Mouse (Mus musculus) olfactory bulb, adult 2 months (tissue): Measurements from ENCODE around the gene Wnk2. TPM values are rescaled to one million over a fixed set of nuclear protein-coding genes. Genes with fewer than 3 reads are reported as not detected.

ENCODE experiments used
- H3K27ac ChIP-seq: fragments of 200-500 bp; 2 replicates; pipeline ENCODE4 v1.5.1; 2012; ENCODE audit warnings: low read depth, low read length; ENCODE audit not compliant: insufficient read depth
- H3K4me1 ChIP-seq: fragments of 200-500 bp; 2 replicates; pipeline ENCODE4 v1.6.1; 2012; ENCODE audit warnings: low read length; ENCODE audit not compliant: control insufficient read depth, insufficient read depth
- H3K4me3 ChIP-seq: fragments of 200-500 bp; 2 replicates; pipeline ENCODE4 v1.5.1; 2012; ENCODE audit warnings: mild to moderate bottlenecking, low read depth, low read length, moderate library complexity; ENCODE audit not compliant: insufficient read depth
- CTCF ChIP-seq: fragments of 200-500 bp; IDR thresholded peaks from 2 replicates; pipeline ENCODE4 v1.5.1; 2012; ENCODE audit warnings: low read depth, mild to moderate bottlenecking, low read length, moderate library complexity; ENCODE audit not compliant: insufficient read depth
- POLR2A ChIP-seq: fragments of 200-500 bp; IDR thresholded peaks from 2 replicates; pipeline ENCODE4 v1.6.1; 2012; ENCODE audit warnings: mild to moderate bottlenecking, low read depth, low read length, moderate library complexity; ENCODE audit not compliant: insufficient read depth
- WGBS: fragments of 180-500 bp; shearing (Covaris S2); methylation state at CpG from one replicate; pipeline ENCODE4 v1.1.7; 2018; 5-methylcytosine and 5-hydroxymethylcytosine counted together
- polyA plus RNA-seq: library from polyadenylated mRNA; stranded (reverse); fragments of >200 nt; gene quantifications from 2 replicates; pipeline ENCODE4 v1.2.4, GENCODE M21; 2012; ENCODE audit warnings: low replicate concordance; ENCODE audit not compliant: missing spikeins, insufficient read depth, insufficient read length

The Wnk2 gene
- polyA plus RNA-seq, 1 experiment = not detected

DNA sequence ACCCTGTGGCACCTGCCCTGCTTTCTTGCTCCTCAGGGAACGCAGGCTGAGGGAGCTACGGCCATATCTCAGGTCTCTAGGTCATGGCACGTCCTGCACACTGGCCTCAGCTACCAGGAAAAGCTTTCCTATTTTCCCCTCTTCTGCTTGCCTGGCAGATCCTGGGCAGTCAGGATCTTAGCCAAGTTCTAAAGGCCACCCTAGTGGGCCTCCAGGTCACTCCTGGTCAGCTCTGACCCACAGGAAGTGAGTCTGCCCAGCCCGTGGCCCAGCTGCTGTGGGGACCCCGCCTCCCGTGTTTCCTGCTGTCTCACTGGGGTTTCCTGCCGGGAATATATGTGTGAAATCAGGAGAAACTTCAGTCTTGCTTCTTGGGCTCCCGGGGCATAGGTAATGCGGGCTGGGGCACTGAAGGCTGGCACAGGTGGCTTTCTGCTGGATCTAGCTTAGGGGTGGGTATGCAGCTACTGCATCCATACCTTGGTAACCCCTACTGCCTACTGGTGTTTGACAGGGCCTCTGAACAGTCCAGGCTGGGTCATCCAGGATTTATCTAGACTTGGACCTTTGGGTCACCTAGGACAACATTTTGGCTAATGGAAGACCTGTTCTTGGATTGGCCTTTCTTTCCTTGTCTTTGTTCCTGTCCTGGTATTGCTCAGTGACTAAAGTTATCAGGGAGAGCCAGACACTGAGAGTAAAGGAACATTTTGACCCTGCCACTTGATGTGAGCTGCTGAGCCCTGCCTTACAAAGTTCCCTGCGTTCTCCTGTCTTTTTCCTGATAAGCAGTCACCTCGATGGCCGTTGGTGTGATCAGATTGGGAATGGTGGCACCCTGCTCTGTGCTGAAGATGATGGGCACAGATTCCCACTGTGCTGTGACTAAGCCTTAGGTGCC, 42.4 kb upstream of the Wnk2 start:
- TF ChIP-seq CTCF (no peak), POLR2A (no peak)
- 81% methylated on average over 12 of the region's 12 CpGs for WGBS
- H3K4me1 ChIP-seq = peaks cover 46% of the 10 kb centered on the region
- H3K27ac ChIP-seq = no peak overlapping the region
- H3K4me3 ChIP-seq = no peak overlapping the region

DNA sequence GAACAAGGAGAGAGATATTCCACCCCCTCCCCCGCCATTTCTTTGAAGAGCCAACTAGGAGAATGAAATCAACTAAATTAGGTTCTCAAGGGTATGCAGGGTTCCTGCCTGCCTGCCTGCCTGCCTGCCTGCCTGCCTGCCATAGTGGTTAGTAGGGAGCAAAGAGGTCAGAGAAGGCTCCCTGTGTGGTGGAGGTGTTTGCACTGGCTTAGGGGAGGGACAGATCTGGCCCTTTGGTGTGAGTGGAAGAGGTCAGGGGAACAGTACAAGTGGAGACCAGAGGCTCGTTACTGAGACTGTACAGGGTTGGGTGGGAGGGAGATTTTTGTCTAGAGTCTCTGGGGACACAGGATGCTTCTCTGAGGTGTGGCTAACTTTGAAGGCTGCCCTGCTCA, 41.1 kb upstream of the Wnk2 start:
- no peak for TF ChIP-seq POLR2A
- TF ChIP-seq CTCF = no peak
- Histone ChIP-seq H3K4me1 (peaks cover 47% of the 10 kb centered on the region), H3K27ac (no peak overlapping the region), H3K4me3 (no peak overlapping the region)
- WGBS = 74% methylated on average over 2 of the region's 2 CpGs

DNA sequence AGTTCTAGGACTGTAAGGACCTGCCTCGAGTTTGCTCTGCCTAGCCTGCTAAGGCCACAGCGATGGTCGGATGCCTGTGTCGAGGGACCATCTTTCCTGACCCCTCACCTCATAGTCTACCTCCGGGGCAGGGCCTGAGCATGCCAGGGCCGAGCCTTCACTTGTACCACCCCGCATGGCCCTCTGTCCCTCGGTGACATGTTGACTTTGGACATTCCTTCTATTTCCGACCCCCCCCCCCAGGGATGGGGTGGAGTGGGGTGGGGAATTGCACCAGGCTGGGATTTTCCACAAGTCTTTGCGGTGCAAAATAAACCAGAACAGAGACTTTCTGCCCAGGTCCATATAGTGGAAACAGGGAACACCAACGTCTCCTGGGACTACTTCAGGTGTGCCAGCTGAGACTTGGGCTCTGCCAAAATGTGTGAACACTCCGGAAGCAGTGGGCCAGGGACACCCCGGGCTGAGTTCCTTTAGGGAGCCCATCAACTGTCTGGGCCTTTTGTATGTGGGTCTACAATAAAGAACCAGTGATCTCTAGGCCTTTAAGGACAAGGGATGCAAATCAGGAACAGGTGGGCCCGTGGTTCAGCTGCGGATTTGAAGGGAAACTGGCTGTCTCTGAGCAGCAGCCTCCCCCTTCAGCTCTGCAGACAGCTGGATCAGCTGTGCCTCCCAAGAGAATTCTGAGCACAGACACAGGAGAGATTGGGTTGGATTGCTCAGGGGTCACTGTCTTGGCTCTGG, 40.6 kb upstream of the Wnk2 start:
- Histone ChIP-seq H3K27ac (peak overlapping the region; percentile 54), H3K4me1 (peaks cover 53% of the 10 kb centered on the region), H3K4me3 (peak overlapping the region; percentile 71)
- WGBS = 24% methylated on average over 15 of the region's 15 CpGs
- TF ChIP-seq POLR2A (no peak), CTCF (no peak)

DNA sequence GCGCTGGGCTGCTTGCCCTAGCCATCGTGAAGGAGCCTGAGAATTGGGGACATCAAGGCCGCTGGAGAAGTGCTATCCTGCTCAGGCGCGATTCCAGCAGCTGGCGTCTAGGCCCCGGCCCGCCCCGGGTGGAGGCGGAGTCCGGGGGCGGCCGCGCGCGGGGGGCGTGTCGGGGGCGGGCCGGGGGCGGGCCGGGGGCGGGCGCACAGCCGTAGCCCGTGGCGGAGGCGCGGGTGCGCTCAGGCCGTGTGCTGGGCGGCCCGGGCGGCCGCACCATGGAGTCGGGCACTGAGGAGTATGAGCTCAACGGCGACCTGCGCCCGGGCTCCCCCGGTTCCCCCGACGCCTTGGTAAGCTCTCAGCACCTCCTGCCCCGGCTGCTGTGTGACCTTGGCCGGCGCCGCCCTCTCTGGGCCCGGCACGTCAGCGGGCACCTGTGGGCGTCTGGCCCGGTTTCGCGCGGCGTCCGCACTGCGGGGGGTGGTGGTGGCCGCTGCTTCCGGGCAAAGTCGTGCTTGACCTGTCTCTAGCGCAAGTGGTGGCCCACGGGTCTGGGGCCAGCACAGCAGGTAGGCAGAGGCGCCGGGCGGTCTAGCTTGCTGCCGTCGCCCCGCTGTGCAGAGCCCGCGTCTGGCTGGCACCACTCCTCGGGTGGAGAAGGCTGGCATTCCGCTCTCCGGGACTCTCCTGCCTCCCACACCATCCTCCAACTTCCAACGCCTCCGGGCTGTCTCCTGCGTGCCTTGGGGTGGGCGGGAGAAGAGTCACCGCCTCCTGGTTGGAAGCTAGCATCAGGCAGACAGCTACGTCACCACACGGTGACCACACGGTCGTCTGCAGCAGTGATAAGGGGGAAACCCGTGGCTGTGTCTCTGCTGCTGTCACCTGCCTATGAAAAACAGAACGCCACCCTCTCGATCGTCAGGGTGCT, 39.7 kb upstream of the Wnk2 start, which contains the start of gene Ninj1:
Ninj1 (plus strand) TSS at position 198 of the 931 bp plus-strand sequence.
- Histone ChIP-seq H3K4me3 (peak within 1 kb of the TSS; percentile 71), H3K27ac (peak within 1 kb of the TSS; percentile 77), H3K4me1 (peaks cover 56% of the 10 kb centered on the region)
- under 1% methylated on average over 72 of the region's 87 CpGs for WGBS
- TF ChIP-seq POLR2A = peak; percentile 40; the same call in 1 of the 2 replicates
- peak; percentile 5; the same call in 1 of the 2 replicates for TF ChIP-seq CTCF

DNA sequence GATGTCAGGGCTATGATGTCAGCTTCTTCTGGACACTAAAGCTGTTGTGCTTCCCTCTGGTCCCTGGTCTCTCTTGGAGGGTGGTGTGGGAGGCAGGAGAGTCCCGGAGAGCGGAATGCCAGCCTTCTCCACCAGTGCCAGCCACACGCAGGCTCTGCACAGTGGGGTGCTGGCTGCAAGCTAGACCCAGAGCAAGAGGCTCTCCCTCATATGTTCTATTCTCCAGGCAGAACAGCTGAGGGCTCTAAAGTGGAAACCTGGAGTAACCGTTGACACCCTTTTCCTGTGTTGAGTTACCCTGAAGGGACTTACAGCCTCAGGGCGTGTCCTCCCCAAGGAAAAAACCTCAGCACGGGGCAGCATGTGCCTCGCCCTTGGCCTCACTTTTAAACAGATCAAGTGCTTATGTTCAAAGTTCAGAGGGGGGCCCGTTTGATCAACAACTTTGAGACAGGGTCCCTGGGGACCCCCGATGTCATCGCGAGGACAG, 39.0 kb upstream of the Wnk2 start:
- peaks cover 58% of the 10 kb centered on the region for H3K4me1 ChIP-seq
- TF ChIP-seq POLR2A = no peak
- no peak for TF ChIP-seq CTCF
- peak overlapping the region; percentile 77 for H3K27ac ChIP-seq
- H3K4me3 ChIP-seq = peak overlapping the region; percentile 32
- WGBS = 17% methylated on average over 11 of the region's 11 CpGs

DNA sequence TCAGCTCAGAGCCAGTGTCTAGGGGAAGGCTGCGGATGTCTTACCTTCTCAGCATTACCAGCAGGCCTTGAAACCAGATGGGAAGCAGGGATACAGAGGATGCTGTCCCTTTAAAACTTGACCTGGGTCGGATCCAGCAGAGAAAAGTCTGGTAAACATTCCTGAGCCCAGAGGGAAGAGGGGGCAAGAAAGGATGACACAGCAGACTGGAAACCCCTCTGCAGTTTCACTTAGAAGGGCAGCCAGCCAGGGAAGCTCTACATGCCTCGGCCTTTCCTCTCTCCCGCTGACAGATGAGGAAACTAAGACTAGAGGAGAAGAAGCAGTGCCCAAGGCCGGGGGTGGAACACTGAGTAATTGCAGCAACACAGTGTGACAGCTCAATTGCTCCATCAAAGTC, 35.8 kb upstream of the Wnk2 start:
- WGBS = 64% methylated on average over 5 of the region's 5 CpGs

DNA sequence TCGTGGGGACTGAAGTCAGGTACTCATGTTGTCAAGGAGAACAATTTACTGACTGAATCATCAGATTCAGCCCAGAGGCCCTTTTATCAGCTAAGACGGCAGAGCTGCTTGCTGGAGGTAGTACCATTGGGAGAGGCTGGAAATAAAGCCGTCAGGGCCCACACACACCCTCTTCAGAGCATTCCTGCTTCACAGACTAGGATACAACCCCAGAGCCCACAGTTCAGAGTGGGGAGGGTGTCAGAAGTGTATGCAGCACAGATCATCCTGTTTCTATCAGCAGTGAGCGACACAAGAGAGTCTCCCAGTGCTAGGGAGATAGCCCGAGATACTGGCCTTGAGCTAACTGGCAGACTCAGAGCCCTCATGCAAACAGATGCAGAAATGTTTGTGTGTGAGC, 35.3 kb upstream of the Wnk2 start:
- TF ChIP-seq CTCF = no peak
- no peak for TF ChIP-seq POLR2A
- WGBS = 48% methylated on average over 5 of the region's 5 CpGs
- no peak overlapping the region for H3K4me3 ChIP-seq
- peaks cover 37% of the 10 kb centered on the region for H3K4me1 ChIP-seq
- 0 out of 2 replicates have a peak overlapping the region, but pooled peaks have one; percentile 14 for H3K27ac ChIP-seq

More for the DNA sequence above, 35.8 kb upstream of the Wnk2 start:
- no peak for TF ChIP-seq CTCF
- 0 out of 2 replicates have a peak overlapping the region, but pooled peaks have one; percentile 14 for H3K27ac ChIP-seq
- H3K4me1 ChIP-seq = peaks cover 39% of the 10 kb centered on the region
- no peak overlapping the region for H3K4me3 ChIP-seq

DNA sequence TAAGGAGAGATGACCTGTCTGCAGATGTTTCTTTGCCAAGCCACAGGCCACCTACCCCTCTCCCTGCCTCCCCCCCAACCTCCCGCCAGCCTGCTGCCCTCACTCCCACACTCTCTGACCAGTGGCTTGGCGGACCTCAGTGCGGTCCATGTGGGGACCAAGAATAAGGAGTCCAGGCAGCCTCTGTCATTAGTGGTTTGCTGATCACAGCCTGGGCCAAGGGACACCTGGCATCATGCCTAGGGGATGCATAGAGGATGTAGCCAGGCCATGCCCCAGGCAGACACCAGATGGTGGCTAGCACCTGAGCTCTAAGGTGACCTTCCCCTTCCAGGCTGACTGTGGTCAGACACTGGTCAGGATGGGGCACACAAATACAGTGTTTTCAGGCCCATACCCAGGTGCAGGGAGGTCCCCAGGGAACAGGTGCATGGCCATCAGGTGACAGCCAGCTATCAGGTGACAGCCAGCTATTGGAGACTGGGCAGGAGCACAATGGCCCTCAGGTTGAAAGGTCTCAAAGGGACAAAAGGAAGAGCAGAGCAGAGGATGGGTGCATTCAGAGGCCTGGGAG, 33.7 kb upstream of the Wnk2 start:
- TF ChIP-seq CTCF (no peak), POLR2A (no peak)
- 86% methylated on average over 3 of the region's 3 CpGs for WGBS
- Histone ChIP-seq H3K4me3 (no peak overlapping the region), H3K4me1 (peaks cover 25% of the 10 kb centered on the region), H3K27ac (no peak overlapping the region)
